Mouse (Mus musculus) heart, embryonic 15.5 days (tissue): ENCODE results near the gene Cntrob. TPM values are rescaled to one million over a fixed set of nuclear protein-coding genes. Genes with fewer than 3 reads are reported as not detected.

Experiments
- ATAC-seq: fragments of 200-750 bp; cut with Nextera tagmentation; replicated peaks from 2 replicates; pipeline ENCODE4 v1.8.0; 2017; ENCODE audit warnings: low read depth, moderate TSS enrichment; ENCODE audit not compliant: insufficient number of reproducible peaks, insufficient read depth, low FRiP score
- H3K27ac ChIP-seq: fragments of 300-500 bp; sonication (generic); 2 replicates; pipeline ENCODE4 v1.5.1; 2015; ENCODE audit warnings: mild to moderate bottlenecking, inconsistent platforms
- H3K27me3 ChIP-seq: fragments of 300-500 bp; sonication (generic); 2 replicates; pipeline ENCODE4 v1.6.1; 2015; ENCODE audit warnings: inconsistent platforms
- H3K36me3 ChIP-seq: fragments of 300-500 bp; sonication (generic); 2 replicates; pipeline ENCODE4 v1.6.1; 2015; ENCODE audit warnings: mild to moderate bottlenecking, inconsistent platforms
- H3K4me1 ChIP-seq: fragments of 300-500 bp; sonication (generic); replicated peaks from 2 replicates; pipeline ENCODE4 v1.6.1; 2015; ENCODE audit warnings: inconsistent platforms
- H3K4me2 ChIP-seq: fragments of 300-500 bp; sonication (generic); 2 replicates; pipeline ENCODE4 v1.6.1; 2015; ENCODE audit warnings: inconsistent platforms, mild to moderate bottlenecking, moderate library complexity
- H3K4me3 ChIP-seq: fragments of 300-500 bp; sonication (generic); 2 replicates; pipeline ENCODE4 v1.5.1; 2015; ENCODE audit warnings: mild to moderate bottlenecking, inconsistent platforms
- H3K9ac ChIP-seq: fragments of 300-500 bp; sonication (generic); 2 replicates; pipeline ENCODE4 v1.6.1; 2015; ENCODE audit warnings: mild to moderate bottlenecking, inconsistent platforms
- H3K9me3 ChIP-seq: fragments of 300-500 bp; sonication (generic); replicated peaks from 2 replicates; pipeline ENCODE4 v1.6.1; 2016; ENCODE audit warnings: inconsistent platforms
- WGBS: fragments of 180-500 bp; shearing (Covaris S2); methylation state at CpG from one replicate; pipeline ENCODE4 v1.1.7; 2015; ENCODE audit warnings: mixed read lengths; 5-methylcytosine and 5-hydroxymethylcytosine counted together
- polyA plus RNA-seq: library from polyadenylated mRNA; unstranded; fragments of >200 nt; fragmentation: Nextera tagmentation; extraction: Ambion mirVana; gene quantifications from 2 replicates; pipeline ENCODE4 v1.2.1, GENCODE M21; 2015

Gene Cntrob
- 12.7 and 17.2 TPM in 2 replicates for polyA plus RNA-seq

DNA sequence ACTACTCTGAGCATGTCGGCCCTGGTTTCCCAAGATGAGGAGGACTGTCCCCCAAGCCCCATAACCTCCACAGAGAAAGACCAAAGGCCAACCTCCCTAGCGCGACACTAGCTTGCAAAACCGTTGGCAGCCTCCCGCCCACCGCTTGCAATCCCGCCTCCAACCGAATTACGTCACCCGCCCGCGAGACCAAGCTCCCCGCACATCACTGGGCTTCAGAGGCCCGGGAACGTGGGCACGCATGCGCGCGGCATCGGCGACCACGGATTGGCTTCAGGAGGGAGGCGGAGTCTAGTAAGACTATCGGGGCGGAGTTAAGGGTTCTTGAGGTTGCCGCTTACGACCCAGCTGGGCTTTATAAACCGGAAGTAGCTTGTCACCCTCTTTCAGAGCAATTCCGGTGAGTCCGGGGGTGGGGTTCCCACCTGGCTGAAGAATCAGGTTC is at the start of gene Cntrob, which contains the start of gene Trappc1:
Cntrob (minus strand) TSS at position 109 of the 445 bp plus-strand sequence.
Trappc1 (plus strand) TSS at position 314 of the 445 bp plus-strand sequence.
- Histone ChIP-seq H3K9me3 (no peaks in the 10 kb centered on the region), H3K36me3 (peaks cover 12% of the 10 kb centered on the region; the same call in 1 of the 2 replicates), H3K27me3 (peaks cover 23% of the 10 kb centered on the region), H3K4me1 (peaks cover 39% of the 10 kb centered on the region), H3K4me3 (peak within 1 kb of the TSS; percentile 62), H3K4me2 (peak within 1 kb of the TSS; percentile 72), H3K27ac (peak within 1 kb of the TSS; percentile 89), H3K9ac (peak within 1 kb of the TSS; percentile 85)
- ATAC-seq: peak; percentile 96
- under 1% methylated on average over 30 of the region's 30 CpGs for WGBS

DNA sequence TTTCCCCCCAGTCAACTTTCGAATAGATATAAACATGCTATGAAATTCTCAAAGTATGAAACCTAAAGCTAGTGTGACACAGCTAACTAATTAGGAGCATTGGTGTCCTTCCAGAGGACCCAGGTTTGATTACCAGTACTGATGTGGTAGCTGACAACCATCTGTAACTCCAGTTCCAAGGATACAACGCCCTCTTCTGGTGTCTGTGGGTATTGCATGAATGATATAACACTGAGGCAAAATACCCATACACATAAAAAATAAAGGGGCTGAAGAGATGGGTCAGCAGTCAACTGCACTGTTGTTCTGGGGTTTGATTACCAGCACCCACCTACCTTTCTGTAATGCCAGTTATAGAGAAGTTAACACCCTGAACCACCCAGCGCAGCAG is 49.2 kb upstream of the Cntrob start:
- H3K36me3 ChIP-seq: 0 out of 2 replicates have a peak, but pooled peaks cover 3% of the 10 kb centered on the region
- H3K9ac ChIP-seq: no peak overlapping the region
- no peaks in the 10 kb centered on the region for H3K9me3 ChIP-seq
- no peaks in the 10 kb centered on the region for H3K27me3 ChIP-seq
- no peak for ATAC-seq
- WGBS: 61% methylated on average over 3 of the region's 3 CpGs
- H3K4me1 ChIP-seq: peaks cover 32% of the 10 kb centered on the region
- H3K4me2 ChIP-seq: no peak overlapping the region
- H3K27ac ChIP-seq: no peak overlapping the region
- no peak overlapping the region for H3K4me3 ChIP-seq

DNA sequence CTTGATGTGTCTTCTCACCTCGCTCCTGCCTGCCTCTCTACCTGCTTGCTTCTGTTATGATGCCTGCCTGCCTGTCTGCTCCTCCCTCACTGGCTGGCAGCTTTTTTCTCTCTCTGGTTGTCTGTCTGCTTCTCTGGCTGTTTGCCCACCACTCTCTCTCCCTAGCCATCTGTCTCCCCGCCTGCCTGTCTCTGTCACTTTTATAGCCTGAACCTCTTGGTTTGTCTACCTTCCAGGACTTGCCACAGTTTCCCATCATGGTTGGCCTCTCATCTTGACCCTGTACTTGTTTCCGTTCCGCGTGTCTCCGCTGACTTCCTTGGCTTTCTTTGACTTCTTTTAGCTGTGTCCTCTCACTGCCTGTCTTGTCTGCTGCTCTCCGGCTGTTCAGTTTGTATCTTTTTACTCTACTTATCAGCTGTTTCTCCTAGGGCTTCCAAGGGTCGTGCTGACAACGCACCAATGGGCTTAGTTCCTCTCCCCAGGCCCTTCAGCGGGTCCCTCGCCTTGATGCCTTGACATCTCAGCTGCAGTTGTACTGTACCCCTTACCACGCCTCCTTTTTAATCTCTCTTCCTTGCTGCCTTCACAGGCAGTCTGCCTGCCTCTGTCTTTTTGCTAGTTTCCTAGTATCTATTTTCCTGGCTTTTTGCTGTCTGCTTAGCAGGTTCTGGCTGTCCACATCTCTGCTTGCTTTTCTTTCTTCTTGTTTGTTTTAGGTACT is 48.6 kb upstream of the Cntrob start:
- WGBS: 22% methylated on average over 12 of the region's 12 CpGs
- no peak overlapping the region for H3K9ac ChIP-seq
- ATAC-seq: no peak

DNA sequence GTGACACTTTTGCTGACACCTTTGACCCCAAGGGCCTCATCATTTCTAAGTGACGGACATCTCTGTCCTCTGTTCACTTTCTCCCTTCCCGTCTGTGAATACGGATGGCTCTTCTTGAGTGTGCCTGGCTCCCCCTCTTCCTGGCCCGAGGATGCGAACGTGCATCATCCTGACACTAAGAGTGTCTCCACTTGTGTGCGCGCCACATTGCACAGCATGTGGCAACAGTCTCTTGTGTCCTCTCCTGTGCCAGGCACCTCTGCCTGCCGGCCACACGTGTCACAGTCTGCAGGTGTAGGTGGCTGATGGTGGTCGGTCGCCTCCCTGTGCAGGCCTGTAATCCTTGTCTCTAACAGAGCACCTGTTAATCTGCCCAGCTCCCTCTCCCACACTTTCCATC is 48.0 kb upstream of the Cntrob start:
- H3K27me3 ChIP-seq: no peaks in the 10 kb centered on the region
- H3K4me2 ChIP-seq: 0 out of 2 replicates have a peak overlapping the region, but pooled peaks have one; percentile 16
- peaks cover 42% of the 10 kb centered on the region for H3K4me1 ChIP-seq
- H3K27ac ChIP-seq: peak overlapping the region; percentile 69; the same call in 1 of the 2 replicates
- 56% methylated on average over 12 of the region's 12 CpGs for WGBS
- H3K4me3 ChIP-seq: no peak overlapping the region
- H3K9me3 ChIP-seq: no peaks in the 10 kb centered on the region
- 0 out of 2 replicates have a peak, but pooled peaks cover 3% of the 10 kb centered on the region for H3K36me3 ChIP-seq
- ATAC-seq: no peak
- no peak overlapping the region for H3K9ac ChIP-seq

More for the DNA sequence above, 48.6 kb upstream of the Cntrob start:
- H3K4me3 ChIP-seq: 0 out of 2 replicates have a peak overlapping the region, but pooled peaks have one; percentile 11
- no peaks in the 10 kb centered on the region for H3K27me3 ChIP-seq
- H3K27ac ChIP-seq: peak overlapping the region; percentile 69
- H3K36me3 ChIP-seq: 0 out of 2 replicates have a peak, but pooled peaks cover 3% of the 10 kb centered on the region
- H3K4me1 ChIP-seq: peaks cover 36% of the 10 kb centered on the region
- no peaks in the 10 kb centered on the region for H3K9me3 ChIP-seq
- H3K4me2 ChIP-seq: peak overlapping the region; percentile 16; the same call in 1 of the 2 replicates

DNA sequence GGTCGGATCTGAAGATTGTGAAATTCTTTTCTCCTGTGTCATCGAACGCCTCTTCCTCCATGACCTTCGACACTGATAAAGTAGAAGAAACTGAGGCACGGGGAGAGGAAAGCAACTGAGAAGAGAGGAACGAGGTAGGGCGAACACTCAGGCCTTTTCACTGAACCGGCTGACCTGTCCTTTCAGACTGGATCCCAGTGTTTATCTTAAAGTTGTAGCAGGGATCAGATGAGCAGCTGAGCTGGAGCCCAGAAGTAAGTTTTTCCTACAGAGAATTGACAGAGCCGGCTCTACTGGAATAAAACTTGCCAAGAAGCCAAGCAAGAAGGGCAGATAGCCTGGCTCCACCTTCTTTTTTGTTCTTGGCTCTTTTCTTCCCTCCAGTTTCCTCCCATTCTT is 47.2 kb upstream of the Cntrob start:
- 34% methylated on average over 9 of the region's 9 CpGs for WGBS
- H3K4me3 ChIP-seq: no peak overlapping the region

DNA sequence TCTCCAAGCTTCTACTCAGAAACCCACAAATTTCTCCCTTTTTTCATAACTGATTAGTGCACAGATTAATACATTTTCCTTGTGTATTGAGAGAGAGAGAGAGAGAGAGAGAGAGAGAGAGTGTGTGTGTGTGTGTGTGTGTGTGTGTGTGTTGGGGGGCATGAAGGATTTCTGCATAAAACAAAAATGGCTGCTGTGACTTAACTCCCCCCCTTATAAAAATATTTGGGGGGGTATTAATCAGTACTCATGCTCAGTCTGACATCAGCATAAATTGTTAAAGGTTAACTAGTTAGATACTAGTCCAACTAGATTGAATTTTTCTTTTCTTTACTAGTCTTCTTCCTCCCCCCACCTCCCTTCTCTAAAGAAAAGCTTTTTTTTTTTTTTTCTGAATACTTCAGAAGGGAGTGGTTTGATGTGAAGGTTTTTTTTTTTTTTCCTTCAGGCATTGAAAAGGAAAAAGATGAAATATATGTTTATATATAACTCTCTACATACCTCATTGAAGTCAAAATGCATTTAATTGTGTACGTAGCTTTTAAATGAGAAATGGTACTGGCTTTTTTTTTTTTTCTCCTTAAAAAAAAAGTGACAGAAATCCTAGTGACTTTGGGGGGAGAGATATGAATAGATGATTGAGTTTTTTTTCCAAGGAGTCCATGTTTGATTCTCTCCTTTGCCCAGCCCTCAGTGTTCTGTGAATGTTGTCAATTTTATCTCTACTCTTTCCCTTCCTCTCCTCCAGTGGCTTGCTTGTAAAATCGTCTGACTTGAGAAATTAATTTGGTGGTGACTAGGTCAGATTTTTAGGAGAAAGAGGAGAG is 46.6 kb upstream of the Cntrob start:
- Histone ChIP-seq H3K4me2 (peak overlapping the region; percentile 97), H3K4me1 (peaks cover 55% of the 10 kb centered on the region), H3K27ac (peak overlapping the region; percentile 97), H3K4me3 (peak overlapping the region; percentile 82), H3K9me3 (no peaks in the 10 kb centered on the region), H3K27me3 (no peaks in the 10 kb centered on the region), H3K9ac (peak overlapping the region; percentile 95; the same call in 1 of the 2 replicates), H3K36me3 (no peaks in the 10 kb centered on the region)
- WGBS: 36% methylated on average over 2 of the region's 2 CpGs
- no peak for ATAC-seq

More for the DNA sequence above, 47.2 kb upstream of the Cntrob start:
- peak overlapping the region; percentile 56 for H3K27ac ChIP-seq
- H3K36me3 ChIP-seq: 0 out of 2 replicates have a peak, but pooled peaks cover 3% of the 10 kb centered on the region
- H3K4me2 ChIP-seq: peak overlapping the region; percentile 32; the same call in 1 of the 2 replicates
- peaks cover 48% of the 10 kb centered on the region for H3K4me1 ChIP-seq
- no peak for ATAC-seq
- peak overlapping the region; percentile 6; the same call in 1 of the 2 replicates for H3K9ac ChIP-seq
- no peaks in the 10 kb centered on the region for H3K27me3 ChIP-seq
- H3K9me3 ChIP-seq: no peaks in the 10 kb centered on the region

DNA sequence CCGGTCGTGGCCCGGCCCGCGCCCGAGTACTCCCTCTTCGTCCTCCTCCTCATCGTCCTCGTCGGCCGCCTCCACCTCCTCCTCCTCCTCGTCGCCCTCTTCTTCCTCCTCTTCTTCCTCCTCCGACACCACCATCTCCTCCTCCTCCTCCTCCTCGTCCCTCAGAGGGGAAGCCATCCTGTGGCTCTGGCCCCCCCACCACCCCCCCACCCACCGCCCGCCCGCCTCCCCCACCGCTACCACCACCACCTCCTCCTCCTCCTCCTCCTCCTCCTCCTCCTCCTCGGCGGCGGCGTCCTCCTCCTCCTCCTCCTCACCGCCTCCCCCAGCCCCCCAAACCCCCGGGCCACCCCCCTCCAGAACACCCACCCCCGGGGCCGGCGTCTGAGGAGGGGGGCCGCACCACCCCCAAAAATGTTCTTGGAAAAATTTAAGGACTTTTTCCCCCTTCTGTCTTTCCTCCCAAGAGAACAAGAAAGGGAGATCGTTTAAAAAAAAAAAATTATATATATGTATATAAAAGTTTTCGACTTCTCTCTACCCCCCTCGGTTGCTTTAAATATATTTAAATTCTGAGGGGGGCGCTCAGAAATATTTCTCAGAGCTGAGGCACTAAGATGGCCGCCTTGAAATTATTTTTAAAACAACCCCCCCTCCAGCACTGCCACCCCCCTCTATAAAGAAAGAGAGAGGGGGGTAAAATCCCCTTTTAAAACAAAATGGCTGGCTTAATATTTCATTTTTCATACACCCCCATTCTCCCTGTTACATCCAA is 45.8 kb upstream of the Cntrob start, which contains the start of gene Chd3:
Chd3 (minus strand) TSS at position 192 of the 775 bp plus-strand sequence.
- H3K9ac ChIP-seq: peak within 1 kb of the TSS; percentile 95
- H3K27ac ChIP-seq: peak within 1 kb of the TSS; percentile 97
- ATAC-seq: no peak
- no peaks in the 10 kb centered on the region for H3K36me3 ChIP-seq
- no peaks in the 10 kb centered on the region for H3K27me3 ChIP-seq
- H3K4me3 ChIP-seq: peak within 1 kb of the TSS; percentile 82
- H3K9me3 ChIP-seq: no peaks in the 10 kb centered on the region
- peak within 1 kb of the TSS; percentile 97 for H3K4me2 ChIP-seq
- 5% methylated on average over 9 of the region's 34 CpGs for WGBS
- H3K4me1 ChIP-seq: peaks cover 63% of the 10 kb centered on the region

DNA sequence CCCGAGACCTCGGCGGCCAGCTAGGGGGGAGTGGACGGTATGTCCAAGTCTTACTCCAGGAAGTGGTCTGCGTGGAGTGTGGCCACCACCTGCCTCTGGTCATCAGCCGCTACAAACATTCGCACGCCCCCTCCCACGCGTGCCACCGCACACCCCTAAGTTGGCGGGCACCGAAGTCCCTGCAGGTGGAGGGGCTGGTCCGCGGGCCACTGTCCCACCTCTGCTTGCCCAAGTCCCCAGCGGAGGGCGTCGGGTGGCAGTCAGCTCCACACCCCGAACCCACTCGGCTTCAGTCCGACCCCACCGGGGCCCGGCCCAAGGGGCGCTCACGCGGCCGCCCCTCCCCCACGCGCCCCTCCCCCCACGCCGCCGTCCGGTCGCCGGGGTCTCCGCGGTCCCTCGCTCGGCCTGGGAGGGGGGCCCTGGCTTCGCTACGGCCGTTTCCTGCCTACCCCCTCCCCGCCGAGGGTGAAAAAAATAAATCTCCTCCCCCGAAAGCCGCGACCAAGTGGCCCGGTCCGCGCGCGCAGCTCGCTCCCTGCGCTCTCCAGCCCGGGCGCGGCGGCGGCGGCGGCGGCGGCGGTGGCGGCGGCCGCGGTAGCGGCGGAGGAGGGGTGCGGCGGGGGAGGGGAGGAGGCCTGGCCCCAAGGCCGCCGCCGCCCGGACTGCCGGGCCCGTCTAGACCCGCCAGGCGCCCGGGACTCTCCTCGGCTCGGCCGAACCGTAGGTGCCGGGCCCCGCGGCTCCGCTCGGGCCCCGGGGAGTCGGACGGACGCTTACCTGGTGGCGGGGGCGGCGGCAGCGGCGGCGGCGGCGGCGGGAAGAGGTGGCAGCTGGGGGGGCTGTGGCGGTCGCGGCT is 45.0 kb upstream of the Cntrob start:
- peaks cover 67% of the 10 kb centered on the region for H3K4me1 ChIP-seq
- ATAC-seq: no peak
- H3K4me3 ChIP-seq: peak overlapping the region; percentile 82

DNA sequence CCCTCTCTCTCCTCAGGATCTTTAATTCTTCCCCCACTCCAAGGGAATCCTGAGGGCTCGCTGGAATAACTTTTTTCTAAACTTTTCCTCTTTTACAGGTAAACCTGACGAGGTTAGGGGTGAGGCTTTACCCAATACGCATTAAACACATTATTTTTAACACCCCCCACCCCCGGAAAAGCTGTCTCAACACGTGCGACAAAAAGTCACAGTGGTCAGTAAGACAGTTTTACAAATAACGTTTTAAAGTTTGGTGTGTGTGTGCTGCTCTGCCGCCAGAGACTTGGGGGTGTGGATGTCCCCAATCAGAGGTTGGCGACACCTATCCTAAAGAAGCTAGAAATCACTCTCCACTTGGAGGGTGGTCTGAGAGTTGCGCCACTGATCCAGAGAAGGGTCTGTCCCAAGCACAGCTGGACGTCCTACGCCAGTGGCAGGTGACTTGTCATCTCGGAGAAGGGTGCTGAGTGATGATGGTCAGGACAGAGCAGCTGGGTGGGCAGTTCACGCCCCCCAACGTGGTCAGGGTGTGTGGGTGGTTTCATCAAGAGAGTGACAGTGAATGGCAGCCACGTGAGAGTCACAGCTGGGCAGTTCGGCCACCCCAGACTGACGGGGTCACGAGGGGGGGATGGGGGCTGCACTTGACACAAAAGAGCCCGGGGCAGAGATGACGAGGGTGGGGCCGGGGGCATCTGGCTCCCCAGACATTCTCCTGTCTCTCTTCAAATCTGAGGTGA is 44.2 kb upstream of the Cntrob start:
- WGBS: under 1% methylated on average over 22 of the region's 22 CpGs
- H3K4me1 ChIP-seq: peaks cover 67% of the 10 kb centered on the region
- H3K36me3 ChIP-seq: peaks cover 7% of the 10 kb centered on the region
- H3K9me3 ChIP-seq: no peaks in the 10 kb centered on the region
- no peaks in the 10 kb centered on the region for H3K27me3 ChIP-seq
- H3K27ac ChIP-seq: peak overlapping the region; percentile 97
- 0 out of 2 replicates have a peak, but pooled peaks have one; percentile 2 for ATAC-seq
- peak overlapping the region; percentile 95 for H3K9ac ChIP-seq
- peak overlapping the region; percentile 97 for H3K4me2 ChIP-seq
- H3K4me3 ChIP-seq: peak overlapping the region; percentile 82

More for the DNA sequence above, 45.0 kb upstream of the Cntrob start:
- Histone ChIP-seq H3K9me3 (no peaks in the 10 kb centered on the region), H3K9ac (peak overlapping the region; percentile 95), H3K27ac (peak overlapping the region; percentile 97), H3K36me3 (no peaks in the 10 kb centered on the region), H3K27me3 (no peaks in the 10 kb centered on the region), H3K4me2 (peak overlapping the region; percentile 97)
- WGBS: under 1% methylated on average over 69 of the region's 106 CpGs
